Mouse (Mus musculus): ENCODE data around the gene Cnnm3.
"Not testable (repeated sequence)": the region's sequence is repeated elsewhere in the genome, so short reads cannot be mapped to it uniquely, and the experiment has no call there.

Gene Cnnm3

DNA sequence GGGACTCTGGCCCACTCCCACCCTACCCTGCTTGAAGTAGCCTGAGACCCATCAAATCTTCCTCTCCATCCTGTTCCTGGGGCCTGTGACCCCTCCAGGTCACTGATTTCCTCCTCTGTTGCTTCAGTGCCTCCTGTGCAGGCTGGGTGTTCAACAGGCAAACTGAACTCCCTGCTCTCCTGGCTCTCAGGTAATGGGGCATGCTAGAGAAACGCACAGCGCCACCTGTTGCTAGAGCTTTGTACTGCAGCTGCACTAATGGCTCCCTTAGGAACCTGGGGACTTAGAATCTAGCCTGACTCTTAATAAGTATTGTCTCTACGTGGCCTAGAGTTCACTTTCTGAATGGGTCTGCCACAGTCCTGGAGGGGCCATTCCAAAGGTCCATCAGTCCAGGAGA, 10.4 kb upstream of the Cnnm3 start:
- peak; percentile 79 to 93 for DNase-seq

DNA sequence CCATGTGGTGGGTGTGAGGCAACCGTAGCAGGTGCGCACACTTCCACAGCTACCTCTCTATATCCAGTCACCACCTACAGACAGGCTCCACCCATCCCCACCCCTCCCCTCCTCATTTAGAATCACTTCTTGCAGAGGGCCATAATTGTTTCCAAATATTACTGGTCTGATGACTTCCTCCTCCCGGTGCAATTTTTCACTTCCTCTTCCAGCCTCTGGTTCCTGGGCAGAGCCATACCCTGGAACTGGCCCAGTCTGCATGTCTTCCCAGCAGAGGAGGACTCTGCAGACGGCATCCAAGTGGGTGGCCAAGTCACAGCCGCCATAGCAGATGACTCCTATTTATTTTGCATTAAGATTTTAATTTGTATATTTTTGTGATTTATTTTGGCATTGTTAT, 3.4 kb upstream of the Cnnm3 start:
- DNase-seq, result no peak

DNA sequence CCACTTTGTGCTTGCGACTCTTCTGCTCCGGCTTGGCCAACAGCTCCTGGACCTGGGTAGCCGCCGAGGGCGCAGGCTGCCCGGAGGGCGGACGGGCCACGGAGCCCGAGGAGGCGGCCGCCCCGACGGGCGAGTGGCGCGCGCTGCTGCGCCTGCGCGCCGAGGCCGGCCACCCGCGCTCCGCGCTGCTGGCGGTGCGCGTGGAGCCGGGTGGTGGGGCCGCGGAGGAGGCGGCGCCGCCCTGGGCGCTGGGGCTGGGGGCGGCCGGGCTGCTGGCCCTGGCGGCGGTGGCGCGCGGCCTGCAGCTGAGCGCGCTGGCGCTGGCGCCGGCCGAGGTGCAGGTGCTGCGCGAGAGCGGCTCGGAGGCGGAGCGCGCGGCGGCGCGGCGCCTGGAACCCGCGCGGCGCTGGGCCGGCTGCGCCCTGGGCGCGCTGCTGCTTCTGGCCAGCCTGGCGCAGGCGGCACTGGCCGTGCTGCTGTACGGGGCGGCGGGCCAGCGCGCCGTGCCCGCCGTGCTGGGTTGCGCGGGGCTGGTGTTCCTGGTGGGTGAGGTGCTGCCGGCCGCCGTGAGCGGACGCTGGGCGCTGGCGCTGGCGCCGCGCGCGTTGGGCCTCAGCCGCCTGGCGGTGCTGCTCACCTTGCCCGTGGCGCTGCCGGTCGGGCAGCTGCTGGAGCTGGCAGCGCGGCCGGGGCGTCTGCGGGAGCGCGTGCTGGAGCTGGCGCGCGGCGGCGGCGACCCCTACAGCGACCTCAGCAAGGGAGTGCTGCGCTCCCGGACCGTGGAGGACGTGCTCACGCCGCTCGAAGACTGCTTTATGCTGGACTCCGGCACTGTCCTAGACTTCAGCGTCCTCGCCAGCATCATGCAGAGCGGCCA, 660 bp downstream of the Cnnm3 start:
- DNase-seq, result peak; percentile 35 to 61

DNA sequence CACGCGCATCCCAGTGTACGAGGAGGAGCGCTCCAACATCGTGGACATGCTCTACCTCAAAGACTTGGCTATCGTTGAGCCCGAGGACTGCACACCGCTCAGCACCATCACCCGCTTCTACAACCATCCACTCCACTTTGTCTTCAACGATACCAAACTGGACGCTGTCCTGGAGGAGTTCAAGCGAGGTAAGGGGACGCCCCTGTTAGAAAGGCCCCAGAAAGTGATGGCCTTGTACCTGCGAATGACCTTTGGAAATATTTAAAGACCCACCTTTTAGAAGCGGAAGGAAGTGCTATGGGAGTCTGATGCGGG, 1.3 kb downstream of the Cnnm3 start:
- no peak for DNase-seq

DNA sequence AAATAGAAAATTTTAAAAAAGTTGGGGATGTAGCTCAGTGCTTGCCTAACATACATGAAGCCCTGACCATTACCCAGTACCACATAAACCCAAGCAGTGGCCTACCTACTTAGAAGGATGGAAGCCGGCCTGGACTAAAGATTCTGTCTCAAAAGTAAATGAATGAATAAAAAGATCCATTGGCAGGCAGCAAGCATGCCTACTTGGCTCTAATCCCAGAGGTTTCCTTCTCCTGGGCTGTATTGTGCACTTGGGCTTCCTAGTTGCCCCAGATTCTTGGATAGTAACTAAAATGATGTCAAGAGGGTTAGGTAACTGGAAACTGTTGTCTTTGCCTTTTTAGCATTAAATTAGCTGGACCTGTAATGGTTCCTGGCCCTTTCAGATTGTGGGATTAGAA, 1.6 kb downstream of the Cnnm3 start:
- peak; percentile 35 to 68 for DNase-seq

DNA sequence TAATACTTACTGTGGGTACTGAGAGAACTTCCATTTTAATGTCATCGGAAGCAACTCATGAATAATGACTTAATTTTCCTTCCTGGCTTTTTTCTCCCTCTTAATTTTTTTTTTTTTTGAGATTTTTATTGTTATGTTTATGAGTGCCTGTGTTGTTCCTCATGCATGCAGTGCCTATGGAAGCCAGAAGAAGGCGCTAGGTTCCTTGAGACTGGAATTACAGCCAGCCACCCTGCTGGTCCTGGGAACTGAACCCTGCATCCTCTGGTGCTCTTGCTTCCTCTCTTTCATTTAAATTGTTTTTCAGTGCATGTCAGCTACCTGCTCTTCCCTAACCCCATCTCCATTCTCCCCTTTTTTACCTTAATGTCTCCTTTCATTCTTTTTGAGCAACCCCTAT, 2.1 kb downstream of the Cnnm3 start:
- DNase-seq, result peak; percentile 28 to 64

DNA sequence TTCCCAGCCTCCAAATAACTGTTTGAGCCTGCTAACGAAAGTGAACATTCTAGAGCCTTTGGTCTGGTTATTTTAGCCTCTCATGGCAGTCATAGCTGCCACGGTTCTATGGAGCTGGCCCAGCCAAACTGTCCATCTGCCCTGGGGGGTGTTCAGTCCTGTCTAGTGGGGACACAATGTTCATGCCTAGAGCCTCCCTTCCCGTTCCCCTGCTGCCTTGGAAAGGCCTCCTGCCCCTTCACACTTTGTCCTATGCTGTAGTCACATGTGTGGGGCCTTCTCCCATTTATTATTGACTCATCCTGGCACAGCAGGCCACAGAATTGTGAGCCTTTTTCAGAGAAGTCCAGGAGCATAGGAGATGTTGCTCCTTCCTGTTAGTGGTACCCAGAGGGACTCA, 6.6 kb downstream of the Cnnm3 start:
- peak in 1 of 2 experiments; percentile 34 for DNase-seq

DNA sequence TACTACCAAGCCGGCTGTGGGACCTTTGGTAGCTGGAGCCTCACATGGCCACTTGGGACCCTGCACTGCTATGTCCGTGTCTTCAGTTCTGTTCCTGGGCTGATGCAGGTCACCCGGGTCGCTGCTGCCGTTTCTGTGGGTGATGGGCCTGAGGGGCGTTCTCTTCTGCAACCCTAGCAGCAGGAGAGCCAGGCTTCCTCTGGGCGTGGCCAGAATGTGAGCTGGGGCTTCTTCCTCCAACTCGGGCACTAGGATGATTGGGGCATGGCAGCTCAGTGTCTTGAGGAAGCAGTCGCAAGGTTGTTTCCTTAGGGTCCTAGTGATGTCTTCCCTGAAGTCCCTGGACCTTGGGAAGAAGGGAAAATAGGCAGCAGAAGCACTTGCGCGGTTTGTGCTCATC, 8.0 kb downstream of the Cnnm3 start:
- no peak for DNase-seq

DNA sequence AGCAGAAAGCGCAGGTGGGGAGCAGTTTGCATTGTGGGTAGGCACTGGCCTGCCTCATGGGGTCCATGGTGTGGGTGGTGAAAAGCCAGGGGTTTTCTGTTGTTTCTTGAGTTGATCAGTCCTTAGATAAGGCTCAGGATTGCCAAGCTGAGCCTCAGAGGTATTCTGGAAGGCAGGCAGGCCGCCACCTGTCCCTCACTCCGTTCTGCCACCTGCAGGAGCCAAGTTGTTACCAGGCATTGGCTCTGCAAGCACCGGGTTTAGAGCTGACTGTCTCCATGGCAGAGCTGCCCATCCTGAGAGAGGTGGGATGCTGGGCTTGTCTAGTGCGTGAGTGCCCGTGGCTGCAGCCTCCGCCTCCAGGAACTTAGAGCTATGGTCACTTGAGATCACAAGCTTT, 10.5 kb downstream of the Cnnm3 start:
- no peak for DNase-seq

DNA sequence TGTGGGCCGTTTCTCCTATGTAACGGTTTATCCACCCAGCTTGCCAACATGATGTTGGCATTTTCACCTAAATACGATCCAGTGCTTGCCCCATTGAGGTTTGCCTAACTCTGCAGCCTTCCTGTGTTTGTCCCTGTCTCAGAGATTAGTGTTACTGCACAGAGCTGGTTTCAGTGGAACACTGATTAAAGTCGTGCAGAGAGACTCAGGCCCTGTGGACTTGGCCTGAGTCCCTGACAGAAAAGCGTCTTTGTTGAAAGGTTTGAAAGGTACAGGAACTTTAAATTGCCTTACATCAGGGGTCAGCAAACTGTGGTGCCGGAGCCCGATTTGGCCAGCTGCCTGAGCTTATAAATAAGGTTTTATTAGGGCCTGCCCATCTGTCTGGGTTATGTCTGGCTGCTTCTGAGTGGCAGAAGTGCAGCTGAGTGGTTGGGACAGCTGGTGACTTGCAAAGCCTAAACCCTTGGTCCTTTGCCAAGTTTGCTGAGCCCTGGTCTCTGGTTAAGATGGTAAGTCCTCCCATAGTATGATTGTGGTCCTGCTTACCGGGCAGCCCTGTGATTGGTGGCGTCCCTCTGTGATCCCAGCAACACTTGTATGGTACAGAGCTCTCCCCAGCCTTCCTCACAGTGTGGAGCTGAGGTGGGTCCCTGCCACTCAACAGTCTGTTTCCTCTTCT, 11.8 kb downstream of the Cnnm3 start:
- no peak for DNase-seq

DNA sequence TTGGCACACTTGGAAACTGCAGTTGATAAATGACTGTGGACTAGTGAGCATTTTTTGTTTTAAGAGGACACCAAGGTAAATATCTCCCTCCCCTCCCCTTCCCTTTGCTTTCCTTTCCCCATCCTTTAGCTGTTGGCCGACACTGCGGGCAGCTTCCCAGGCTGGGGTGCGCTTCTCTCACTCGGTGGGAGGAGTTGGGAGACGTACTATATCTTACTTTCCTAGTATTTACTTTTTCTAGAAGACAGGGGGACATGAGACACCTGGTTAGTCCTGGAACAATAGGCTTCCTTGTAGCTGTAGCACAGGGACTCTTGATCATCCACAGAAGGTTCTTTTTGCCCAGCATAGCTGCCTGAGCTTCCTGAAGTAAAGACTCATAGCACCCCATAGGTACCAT, 12.4 kb downstream of the Cnnm3 start:
- DNase-seq, result no peak

DNA sequence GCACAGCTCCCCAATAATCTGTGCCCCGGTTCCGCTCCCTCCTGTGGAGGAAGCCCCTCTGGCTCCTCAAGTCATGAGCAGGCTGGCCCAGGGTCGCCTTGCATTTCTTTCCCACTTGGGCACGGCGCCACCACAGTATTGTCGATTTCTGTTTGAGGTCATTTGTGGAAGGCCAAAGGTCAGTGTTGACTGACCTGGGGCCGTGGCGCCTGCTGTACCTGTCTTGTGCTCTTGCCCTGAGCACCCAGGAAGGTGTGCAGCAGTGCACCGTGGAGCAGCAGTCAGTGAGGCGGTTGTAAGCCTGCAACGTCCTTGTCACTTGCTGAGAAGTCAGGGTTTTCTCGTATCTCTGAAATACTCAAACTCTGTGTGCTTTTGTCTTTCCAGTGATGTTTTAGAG, 14.1 kb downstream of the Cnnm3 start:
- DNase-seq, result no peak

DNA sequence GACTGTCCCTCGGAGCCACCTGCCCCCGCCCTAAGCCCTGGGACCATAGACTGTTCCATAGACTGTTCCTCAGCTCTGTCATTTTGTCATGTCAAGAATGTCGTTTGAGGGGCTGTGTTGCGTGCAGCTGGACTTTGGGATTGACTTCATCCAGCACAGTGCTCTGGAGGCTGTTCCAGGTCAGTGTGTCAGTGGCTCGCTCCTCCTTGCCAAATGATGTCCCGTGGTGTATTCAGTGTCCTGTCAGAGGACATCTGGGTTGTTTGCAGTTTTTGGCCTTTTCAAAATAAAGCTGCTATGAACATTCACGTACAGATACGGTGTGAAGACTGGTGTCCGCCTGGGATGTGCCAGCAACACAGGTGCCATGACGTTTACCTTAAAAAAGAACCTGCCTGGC, 15.2 kb downstream of the Cnnm3 start:
- no peak for DNase-seq

DNA sequence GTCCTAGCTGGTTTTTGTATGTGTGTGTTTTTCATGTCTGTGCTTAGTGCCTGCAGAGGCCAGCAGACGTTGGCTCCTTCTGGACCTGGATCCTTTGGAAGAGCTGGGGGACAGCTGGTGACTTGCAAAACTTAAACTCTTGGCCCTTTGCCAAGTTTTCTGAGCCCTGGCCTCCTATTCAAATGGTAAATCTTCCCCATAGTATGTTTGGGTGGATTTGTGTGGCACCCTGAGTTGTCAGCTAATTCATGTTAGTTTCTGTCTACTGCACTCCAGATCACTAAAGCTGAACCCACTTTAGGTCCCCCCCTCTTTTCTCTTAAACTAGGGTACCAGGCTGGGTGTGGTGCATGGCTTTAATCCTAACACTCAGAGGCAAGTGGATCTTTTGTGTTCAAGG, 16.7 kb downstream of the Cnnm3 start:
- no peak for DNase-seq

DNA sequence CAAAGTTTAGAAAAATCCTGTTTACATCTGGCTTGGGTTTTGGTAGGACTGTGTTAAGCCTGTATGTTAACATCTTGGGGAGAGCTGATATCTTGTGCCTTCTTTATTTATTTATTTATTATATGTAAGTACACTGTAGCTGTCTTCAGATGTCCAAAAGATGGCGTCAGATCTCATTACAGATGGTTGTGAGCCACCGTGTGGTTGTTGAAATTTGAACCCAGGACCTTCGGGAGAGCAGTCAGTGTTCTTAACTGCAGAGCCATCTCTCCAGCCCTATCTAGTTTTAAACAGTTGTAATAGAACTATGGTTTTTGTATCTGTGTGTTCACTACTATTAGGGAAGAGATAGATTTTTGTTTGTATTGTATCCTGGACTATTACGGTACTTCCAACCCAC, 17.6 kb downstream of the Cnnm3 start:
- DNase-seq, result no peak

DNA sequence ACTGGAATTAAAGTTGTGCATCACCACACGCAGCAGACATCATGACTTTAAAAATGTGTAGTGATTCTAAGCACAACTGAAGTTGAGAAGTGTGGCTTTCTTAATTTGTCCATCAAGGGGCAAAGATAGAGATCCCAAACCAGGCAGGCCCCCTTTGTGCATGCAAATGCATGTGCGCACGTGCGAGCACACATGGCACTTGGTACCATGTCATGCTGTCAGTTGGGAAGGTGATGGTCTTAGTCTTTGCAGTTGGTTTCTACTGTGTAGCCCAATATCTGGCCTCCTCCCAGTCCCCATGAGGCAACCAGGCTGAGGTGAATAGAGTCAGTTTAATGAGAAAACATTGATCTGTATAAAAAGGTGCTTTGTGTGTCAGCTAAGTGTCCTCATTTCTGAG, 18.2 kb downstream of the Cnnm3 start:
- DNase-seq, result no peak

DNA sequence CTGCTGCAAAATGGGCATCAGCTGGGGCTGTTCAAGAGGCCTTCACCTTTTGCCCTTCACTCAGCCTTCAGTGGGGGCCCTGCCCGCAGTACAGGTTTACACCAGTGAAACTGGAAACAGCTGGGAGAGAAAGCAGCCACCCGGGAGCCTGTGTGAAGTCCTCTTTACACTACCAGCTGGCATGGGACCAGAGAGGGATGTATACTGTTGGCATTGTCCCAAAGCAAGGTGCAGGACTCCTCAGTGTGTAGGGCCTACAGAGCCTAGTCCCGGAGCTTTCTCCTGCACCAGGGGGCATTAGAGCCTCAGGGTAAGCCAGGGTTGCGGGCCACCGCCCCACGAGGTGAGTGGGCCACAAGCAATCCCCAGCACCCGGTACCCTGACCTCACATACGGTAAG, 18.8 kb downstream of the Cnnm3 start:
- DNase-seq, result no peak

DNA sequence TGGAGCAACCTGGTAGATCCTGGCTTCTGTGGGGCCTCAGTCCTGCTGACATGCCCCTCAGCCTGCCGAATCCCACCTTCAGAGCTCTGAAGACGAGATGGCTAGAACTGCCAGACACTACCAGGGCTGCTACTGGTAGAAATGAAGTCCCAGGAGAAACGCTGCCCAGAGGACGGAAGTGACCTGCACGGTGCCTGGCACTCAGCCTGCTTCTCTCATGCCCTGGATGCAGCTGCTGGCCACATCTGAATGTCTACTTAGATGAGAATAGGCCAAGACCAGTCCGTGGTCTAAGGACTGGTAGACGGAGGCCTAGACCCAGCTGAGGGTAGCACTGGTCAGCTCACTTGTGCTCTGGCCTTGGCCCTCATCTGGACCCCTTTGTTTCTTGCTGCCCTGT, 19.3 kb downstream of the Cnnm3 start:
- DNase-seq, result no peak

DNA sequence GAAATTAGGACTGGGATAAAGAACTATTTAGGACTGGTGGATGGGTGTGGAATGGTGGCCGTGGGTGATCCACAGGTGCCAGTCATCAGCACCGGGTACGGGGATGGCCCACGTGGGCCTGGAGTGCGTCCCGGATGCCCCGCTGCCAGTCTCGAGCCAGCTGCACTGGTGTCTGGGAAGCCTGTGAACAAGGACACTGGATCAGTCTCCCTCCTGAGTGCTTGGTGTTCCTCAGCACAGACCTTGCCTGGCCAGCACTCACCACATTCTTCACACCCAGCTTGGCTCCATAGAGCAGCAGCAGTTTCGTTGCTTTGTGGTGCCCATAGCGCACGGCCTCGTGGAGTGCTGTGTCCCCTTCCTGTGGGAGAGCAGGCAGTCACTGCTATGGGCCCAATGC, 19.8 kb downstream of the Cnnm3 start:
- no peak for DNase-seq

DNA sequence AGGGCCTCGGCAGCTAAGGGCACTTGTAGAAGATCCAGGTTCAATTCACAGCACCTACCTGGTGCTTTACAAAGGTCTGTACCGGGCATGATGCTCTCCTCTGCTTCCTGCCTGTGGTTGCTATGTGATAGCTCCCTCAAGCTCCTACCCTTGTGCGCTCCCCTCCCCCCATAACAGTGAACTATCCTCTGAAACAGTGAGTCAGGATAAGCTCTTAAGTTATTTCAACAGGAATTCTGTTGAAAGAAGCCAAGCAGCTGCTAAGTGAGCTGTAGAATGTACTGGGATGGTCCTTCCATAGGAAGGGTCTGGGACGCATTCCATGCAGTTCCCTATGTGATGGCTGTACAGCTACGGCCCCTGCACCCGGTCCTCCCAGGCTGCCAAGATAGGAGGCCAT, 21.9 kb downstream of the Cnnm3 start:
- no peak for DNase-seq

DNA sequence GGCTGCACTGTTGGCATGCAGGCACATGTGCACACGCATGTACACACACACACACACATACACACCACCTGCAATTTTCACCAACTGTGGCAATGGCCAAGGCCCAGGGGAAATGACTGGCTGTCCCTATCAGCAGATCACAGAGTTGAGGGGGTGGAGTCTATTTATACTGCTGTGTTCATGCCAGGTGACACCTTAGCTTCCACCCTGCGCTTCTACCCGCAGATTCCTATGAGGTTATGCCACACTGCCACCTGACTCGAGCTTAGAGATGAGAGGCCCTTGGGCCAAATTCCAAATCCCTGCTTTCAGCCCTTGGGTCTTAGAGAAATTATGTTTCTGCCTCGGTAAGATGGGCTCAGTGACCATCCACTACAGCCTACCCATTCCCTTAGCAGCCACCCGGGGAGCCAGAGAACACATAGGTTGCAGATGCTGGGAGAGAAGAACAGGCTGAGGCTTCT, 23.0 kb downstream of the Cnnm3 start:
- peak in 1 of 2 experiments; percentile 40 for DNase-seq

DNA sequence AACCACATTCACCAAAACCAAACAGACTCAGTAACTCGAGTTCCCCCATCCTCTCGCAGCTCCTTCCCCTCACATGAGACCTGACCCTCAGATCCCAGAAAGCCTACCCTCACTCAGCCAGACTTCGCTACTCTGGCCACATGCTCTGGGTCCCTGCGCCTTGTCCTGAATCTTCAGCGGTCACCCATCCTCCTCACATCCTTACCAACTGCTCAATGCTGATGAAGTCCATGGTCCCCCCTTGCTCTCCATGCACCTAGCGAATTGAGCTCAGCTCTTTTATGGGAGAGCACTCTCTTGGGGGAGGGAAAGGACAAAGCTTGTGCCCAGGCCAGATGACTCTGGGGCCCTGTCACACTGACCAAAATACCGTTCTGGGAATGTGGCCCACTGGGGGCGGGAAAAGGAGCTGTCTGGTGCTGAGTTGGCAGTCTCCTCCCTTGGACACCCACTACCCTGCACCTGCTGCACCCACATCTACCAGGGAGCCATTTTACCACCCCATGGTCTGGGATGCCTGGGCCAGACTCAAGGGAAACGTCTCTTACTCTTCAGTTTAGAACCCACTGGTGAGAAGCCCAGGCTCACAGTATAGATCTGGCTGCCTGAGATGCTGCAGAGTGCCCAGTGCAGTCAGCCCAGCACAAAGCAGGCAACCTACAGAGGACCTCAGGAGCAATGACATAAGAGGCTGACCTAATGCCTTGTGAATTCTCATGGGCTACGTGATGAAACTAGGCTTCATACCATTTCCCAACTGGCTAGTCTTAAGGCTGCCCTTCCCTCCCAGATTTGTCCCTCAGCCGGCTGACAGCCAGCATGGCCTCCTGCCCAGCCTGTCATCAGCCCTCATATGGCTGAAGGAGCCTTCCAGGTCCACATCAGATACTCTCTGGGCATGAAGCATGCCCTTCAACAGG, 24.1 kb downstream of the Cnnm3 start:
- DNase-seq, result peak; percentile 31 to 37

DNA sequence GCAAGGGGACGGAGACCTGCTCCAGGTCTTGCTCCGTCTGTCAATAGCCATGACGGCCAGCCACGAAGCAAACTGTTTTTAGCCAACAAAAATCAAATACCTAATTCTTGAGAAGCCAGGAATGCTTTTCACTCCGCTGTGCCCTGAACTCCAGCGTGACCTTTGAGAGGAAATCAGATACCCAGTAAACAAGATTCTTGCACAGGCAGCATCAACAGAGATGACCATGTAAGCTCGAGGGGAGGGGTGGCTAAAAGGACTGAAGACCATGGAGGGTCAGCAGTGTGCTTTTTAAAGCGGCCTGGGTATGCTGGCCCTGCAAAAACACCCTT, 24.7 kb downstream of the Cnnm3 start:
- DNase-seq, result peak in 1 of 2 experiments; percentile 17

DNA sequence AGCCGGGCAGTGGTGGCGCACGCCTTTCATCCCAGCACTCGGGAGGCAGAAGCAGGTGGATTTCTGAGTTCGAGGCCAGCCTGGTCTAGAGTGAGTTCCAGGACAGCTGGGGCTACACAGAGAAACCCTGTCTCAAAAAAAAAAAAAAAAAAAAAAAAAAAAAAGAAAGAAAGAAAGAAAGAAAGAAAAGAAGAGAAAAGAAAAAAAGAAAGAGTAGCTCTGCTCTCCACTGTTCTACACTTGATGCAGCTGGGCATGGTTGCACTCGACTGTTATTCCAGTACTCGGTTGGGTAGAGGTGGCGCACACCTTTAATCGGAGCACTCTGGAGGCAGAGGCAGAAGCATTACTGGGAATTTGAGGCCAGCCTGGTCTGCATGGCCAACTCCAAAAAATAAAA, 25.1 kb downstream of the Cnnm3 start, which contains the start of gene Ankrd23:
Gene Ankrd23 (minus strand): TSS at position 101 of the 400 bp plus-strand sequence.
- not testable (repeated sequence) for DNase-seq

Data from kidney, postnatal 36 days (tissue).